Mouse (Mus musculus) brain, adult 2 months (tissue): ENCODE data around the gene Myt1l.

Experiments used
- DNase-seq: peaks from one replicate; pipeline ENCODE4 v3.0.0; 2011; ENCODE audit warnings: low read depth, low spot score

The Myt1l gene

DNA sequence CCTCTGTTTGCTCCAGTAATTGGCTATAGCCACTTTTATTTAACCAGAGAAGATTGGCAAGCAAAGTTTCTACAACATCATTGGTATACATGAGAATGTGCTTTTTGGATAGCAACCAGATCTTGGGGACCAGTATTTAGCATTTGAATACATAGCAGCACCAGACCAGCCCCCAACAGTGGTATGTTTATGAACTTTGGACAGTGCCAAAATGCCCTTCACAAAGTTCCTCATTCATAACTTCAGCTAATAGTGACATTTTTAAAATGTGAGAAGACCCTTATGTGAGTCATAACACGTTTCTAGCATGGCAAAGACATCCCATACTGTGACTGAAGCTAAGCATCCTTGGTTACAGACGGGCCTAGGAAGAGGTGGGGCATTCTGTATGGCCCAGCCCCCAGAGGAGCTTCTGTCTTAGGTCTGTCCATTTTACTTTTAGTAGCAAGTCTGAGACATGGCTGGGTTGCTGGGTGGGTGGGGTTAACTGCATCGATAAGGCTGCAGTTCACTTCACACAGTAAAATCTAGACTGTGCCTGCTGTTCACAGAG, 369.4 kb downstream of the Myt1l start:
- DNase-seq, result no peak

DNA sequence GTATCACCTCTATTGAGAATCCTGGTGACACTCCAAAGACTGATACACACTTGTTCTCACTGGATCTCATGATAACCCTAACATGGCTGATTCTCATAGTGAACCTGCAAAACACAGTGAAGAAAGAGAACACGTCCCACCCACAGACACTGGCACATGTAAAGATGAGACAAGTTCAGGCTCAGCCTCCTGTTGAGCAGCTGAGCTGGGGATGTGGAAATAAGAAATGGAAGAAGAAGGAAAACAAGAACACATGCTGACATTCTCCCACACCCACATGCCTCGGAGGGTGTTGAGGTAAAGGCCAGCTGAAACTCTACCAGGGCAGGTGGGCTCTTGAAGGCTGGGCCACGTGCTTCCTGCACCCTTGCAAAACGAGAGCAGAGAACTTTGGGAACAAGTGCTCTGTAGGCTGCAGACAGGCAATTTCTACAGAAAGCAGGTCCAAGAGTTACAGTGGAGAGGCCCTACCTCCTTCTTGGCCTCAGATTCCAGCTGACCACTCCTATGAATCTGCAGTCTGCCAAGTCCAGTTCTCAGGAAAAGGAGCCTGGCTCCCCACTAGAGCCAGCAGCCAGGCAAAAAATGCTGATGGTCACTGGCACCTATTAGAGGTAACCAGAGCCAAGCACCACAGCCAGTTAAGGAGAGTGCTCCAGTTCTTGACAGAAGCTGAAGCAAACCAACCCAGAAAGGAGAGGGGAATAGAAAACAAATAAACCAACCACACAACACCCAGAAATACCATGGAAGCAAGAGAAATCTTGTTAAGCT, 376.1 kb downstream of the Myt1l start:
- peak; percentile 66 for DNase-seq

DNA sequence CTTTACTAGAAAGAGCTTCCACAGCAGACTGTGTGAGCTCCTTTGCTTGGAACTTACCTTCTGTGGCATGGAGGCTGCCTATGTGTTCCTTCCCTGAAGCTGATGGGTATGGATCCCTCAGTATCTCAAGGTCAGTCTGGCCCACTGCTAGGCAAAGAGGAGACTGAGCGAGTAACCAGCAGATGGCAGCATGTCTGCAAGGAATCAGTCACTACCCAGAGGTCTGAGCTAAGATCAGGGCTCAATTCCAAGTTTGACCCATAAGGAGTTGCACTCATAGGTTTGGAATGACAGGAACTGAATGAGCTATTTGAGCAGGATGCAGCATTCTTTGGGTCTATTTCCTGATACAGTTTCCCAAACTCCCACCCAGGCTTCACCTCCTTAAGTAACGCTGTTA, 378.9 kb downstream of the Myt1l start:
- peak; percentile 81 for DNase-seq

DNA sequence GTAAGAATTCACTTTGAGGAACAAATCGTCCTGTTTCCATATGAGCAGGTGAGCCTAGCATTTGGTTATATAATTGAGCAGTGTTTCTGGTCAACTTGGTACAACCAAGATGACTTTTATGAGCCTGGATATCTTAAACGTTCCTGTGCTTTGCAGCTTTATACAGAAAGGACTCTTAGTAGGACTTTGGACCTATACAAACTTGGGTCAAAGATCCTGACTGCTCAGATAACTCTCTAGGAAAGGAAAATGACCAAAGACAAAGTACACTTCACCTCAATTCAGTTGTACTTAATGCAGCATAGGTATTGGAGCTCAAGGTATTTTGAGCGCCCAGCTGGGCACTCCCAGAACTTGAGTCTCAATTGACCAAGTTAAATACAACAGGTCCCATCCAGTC, 388.0 kb downstream of the Myt1l start:
- DNase-seq, result no peak

DNA sequence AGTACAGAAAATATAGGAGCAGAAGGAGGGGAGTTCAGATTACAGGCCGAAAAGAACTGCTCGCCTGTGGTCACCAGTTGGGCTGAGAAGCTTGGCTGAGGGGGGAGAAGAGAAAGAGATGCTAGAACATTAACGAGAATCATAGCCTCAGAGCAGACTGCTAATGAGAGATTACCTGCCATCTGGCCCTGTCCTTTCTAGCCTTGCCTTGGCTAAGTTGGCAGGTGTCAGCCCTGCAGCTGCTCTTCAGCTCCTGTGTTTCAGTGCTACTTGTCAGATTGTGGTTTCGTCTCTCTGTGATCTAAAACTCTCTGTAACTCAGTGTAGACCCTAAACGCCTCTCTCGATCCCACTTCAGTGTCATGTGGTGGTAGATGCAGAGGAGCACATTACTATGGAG, 388.6 kb downstream of the Myt1l start:
- DNase-seq, result peak; percentile 64

DNA sequence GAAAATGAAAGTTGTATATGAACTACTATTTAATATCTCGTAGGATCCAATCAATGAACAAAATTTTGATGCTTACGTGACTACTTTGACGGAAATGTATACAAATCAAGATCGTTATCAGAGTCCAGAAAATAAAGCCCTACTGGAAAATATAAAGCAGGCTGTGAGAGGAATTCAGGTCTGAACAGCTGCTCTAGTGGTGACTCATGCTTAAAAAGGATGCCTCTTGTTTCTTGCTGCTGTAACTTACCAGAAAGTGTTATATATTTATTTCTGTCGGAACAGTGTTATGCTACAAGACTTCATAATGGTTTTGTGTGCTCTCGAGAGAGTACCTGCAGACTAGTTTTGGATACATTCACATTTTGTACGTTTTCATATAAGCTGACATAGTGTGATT, 392.1 kb downstream of the Myt1l start:
- peak; percentile 81 for DNase-seq

DNA sequence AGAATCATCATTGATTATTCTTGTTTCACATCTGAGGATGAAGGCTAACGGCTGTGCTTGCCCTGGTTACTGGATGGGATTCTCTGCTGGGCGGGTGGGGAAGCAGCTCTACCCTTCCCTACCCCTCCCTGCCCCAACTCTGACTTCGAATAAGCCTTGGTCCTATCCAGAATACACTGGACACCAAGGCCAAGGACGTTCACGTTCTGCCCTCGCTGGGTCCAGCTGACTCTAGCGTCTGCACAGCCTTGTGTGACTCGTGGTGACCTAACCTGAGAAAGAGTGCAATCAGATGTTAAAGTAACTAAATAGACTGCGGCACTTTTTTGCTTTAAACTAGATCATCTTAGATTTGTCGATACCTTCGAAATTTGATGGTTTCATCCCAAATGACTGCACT, 393.3 kb downstream of the Myt1l start:
- no peak for DNase-seq

DNA sequence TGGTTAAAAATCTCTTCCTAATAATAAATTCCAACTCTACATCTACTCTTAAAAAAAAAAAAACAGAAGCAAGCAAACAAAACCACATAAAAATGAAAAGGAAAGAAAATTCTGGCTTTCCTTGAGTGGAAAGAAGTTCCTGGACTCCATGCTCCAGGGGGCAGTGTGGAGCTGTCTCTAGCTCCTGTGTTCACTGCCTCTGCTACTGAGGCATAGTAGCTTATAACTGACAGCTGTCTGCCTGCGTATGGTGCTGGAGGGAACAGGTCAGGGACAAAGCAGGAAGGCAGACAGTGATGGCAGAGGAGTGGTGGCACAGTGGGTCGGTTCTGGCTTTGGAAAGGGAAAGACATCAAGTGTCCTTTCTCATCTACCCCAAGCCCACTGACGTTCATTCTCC, 398.7 kb downstream of the Myt1l start:
- DNase-seq, result peak; percentile 74

DNA sequence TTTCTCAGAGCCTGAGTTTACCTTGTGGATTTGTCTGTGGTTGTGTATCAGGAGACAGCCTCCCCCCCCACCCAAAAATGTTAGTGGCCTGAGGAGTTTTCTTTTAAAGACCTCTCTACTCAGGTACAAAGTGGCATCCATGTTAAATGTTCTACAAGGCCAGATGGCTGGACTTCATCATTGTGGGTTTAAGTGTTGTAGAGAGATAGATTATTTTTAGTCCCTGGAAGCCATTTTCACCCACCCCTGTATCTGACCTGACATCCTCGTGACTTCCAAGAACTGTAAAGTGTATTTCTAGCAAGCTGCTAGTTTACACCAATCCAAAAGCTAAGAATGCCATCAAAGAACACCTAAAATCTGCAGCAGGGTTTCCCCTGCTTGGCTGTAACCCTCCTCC, 402.4 kb downstream of the Myt1l start:
- DNase-seq, result no peak

DNA sequence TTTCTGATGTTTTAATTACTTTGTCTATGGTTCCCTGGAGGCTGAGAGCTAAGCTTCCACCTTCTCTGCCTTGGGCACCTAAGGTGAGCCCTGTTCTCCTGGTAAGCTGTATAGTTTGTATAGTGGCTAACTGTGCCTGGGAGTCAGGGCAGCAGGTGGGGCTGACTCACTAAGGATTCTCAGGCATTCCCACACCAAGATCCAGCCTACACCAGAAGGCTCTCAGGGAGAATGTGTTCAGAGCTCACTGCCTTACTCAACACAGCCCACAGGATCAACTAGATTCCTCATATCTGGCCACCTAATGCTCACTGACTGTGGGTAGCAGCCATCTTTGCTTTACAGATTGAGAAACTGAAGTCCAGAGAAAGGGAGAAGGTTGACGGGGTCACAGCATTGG, 404.8 kb downstream of the Myt1l start:
- peak; percentile 81 for DNase-seq

DNA sequence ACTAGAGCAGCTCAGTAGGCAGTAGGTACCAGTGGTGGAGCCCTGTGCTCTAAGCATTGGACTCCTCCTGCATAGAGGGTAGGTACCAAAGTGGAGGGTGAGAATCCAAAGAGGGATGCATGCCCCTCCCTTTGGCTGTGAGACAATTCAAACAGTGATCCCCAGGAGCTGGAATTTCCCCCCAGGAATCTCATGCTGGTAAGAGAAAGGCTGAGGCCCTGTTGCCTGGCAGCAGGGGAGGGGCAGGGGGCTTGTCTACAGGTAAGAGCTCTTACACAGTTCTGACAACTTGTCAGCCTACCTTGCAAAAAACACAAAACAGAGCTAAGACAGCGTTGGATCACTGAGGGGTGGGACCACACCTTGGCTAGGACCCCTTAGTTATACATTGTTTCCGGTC, 405.3 kb downstream of the Myt1l start:
- no peak for DNase-seq

DNA sequence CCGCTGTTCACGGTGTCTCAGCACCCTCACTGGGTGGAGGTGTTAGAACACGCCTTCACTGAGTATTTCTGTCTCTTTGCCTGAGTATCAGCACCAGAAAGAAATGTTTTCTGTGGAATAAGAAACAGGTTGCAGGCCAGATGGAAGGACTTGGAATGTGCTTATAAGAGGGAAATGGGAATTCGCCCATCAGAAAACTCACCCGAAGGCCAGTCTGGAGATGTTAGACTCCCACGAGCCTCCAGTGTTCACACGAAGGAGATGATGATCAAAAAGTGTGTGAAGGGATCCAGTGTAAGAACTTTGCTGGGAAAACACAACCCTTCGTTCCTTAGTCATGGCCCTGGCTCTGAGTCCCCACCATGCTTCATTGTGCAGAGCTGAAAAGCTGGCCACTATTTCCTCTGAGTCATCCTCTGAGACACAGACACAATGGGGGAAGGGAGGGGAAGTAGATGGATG, 406.0 kb downstream of the Myt1l start:
- peak; percentile 92 for DNase-seq

DNA sequence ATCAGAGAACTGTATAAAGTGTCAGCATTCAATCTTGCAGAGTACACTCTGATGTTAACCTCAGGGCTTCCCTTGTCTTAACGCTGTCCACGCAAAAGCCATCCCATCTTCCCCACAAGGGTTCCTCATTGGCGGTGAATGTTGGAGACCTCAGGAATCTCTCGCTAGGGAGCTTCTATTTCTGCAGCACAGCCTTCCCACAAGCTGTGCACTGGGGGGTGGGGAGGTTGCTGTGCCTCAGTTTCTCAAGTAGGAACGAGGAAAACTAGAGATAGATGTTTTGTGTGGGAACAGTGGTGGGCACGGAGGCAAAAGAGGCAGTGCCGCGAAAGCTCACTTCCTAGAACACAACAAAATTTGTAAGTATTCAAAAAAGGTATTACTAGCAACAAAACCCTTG, 409.1 kb downstream of the Myt1l start, which contains the start of gene Pxdn:
Pxdn (plus strand) TSS at position 301 of the 400 bp plus-strand sequence.
- no peak for DNase-seq

DNA sequence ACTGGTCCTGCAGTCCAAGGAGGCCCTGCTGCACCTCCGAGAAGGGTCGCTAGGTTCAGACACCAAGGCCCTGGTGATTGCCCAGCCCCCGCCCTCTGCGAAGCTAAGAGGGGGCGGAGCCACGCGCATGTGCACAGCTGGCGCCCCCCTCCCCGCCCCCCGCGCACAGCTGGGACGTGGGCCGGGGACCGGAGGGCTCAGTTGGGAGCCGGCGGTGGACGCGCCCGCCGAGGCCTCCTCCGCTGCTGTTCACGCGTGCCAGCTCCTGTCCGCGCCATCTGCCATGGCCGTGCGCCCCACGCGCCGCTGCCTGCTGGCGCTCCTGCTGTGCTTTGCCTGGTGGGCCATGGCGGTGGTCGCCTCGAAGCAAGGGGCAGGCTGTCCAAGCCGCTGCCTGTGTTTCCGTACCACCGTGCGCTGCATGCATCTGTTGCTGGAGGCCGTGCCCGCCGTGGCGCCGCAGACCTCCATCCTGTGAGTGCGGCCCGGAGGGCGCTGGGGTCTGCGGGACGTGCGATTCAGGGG, 409.7 kb downstream of the Myt1l start:
- DNase-seq, result peak; percentile 65

DNA sequence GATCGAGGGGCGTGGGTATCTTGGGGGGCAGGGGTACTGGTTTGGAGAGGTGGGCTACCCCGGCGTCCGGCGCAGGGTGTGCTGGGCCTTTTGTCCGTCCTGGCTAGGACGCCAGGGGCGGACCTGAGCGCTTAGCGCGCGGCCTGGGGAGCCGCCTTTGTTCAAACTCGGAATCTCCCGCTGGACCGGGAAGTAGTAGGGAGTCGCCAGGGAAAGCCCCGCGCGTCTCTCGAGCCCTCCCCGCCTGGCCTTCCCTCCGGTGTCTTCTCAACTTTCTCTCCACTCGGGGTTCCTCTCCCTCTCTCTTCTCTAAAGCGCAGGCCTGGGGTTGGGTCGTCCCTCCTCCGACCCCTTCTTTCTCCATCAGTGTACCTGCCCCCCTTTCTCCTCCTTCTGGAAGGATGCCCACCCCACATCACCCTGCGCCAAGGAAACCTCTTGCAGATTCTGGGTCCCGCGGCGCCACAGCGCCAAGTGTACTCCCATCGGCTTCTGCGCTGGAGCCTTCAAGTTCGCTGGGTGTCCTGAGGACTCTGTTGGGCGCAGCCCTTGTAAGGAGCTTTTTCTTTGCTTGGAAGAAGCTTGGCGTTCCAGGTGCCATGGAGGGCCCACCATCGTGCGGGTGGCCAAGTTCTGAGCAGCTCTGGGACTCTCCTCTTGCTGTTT, 410.3 kb downstream of the Myt1l start:
- peak; percentile 69 for DNase-seq

DNA sequence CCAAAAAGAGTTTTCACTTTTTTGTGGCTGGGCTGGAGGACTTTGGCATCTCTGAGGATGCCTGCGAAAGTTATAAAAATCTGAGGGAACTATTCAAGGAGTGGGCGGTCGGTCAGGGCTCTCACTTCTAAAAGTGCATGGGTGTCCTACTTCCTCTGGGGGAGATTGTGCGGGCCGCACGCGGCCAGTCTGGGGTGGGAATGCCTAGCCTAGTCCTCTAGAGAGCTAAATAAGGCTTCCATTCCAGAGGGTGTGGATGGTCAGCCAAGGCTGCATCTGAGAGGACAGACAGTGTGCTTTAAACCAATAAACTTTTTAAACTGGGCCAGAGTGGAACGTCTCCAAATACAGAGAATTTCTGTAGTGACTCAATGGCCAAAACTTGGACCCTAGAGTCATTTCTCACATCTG, 411.1 kb downstream of the Myt1l start:
- DNase-seq, result no peak

DNA sequence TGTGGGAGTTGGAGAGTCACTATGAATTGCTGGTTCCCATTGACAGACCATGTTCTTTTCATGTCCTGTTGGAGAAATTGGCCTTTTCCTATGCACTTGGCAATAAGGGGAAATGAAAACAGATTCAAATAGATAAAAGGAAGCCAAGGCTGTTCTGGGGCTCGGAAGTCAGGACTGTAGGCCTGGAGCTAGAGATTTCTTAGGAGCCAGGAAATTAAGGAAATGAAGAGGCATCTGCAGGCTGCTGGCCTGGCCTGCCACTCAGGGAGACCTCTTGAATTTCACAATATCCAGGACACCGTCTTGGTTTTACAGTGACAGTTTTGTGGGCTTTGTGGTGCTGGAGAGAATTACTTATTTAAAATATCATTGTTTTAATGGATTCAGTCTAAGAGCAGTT, 414.3 kb downstream of the Myt1l start:
- DNase-seq, result no peak

DNA sequence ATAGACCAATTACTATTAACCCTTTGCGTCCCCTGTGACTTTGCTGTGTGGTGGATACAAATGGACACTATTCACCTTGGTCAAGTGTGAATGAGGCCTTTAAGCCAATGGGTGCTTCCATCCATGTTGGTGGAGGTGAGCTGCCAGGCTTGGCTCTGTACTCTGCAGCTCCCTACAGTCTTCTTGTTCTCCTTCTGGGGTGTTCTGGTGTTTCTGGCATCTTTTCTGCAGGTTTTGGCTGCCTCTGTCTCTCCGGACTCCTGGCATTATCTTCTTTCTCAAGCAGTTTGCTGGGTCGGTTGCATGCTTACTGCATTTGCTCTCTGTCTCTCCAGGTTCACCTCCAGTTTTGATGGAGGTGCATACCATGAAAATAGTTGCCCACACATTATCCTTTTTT, 416.5 kb downstream of the Myt1l start:
- no peak for DNase-seq

DNA sequence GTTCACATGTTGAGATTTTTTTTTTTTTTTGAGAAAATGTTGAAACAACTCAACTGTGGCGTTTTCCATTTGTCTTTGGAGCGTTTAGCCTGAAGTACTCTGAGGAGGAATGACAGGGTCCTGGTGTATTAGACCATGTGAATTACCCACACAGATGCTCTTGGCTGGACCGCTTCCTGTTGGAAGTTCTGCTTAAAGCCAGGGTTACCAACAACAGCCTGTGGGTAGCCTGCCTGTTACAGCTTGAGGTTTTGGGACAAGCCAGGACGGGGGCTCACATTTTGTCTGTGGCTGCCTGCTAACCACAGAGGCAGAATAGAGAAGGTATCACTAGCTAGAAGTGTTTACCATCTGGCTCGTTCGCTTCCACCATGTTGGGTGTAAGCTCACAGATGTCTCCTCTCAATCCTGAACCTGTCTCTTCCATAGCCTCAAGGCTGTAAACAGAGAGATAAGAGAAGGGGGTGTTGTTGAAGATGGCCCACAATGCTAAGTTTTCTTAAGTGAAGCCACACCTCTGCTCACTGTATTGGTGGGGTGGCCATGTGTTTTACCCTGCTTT, 417.1 kb downstream of the Myt1l start:
- DNase-seq, result no peak

DNA sequence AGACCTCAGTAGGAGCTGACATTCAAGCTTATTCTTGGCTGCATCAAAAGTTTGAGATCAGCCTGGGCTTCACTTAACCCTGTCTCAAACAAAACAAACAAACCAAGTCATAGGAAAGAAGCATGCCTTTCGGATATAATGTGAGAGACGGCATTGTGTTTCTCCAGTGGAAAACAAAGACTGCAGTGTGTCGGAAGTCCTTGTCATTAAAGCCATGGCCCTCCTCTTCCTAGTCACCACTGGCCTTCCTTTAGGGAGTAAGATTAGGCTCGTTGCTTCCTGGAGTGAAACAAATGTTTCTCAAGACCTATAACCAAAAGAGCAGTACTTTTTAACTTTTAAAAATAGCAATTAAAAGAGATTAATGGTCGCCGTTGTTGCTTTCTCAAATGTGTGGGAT, 422.9 kb downstream of the Myt1l start:
- no peak for DNase-seq

DNA sequence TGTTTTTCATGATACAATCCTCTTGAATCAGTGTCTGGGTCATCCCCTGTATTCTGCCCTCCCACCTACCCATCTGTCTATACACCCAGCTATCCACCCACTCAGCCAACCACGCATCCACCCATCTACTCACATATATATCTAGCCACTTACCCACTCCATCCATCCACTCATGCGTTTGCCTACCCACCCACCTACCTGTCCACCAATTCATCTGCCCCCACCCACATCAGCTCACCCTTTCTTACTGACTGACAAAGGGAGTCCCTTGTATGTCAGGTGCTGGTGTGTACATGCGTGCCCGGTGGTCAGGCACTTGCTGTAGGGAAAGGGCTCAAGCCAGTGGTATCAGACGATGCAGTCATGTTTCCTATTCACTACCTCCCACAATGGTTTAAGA, 423.3 kb downstream of the Myt1l start:
- no peak for DNase-seq

DNA sequence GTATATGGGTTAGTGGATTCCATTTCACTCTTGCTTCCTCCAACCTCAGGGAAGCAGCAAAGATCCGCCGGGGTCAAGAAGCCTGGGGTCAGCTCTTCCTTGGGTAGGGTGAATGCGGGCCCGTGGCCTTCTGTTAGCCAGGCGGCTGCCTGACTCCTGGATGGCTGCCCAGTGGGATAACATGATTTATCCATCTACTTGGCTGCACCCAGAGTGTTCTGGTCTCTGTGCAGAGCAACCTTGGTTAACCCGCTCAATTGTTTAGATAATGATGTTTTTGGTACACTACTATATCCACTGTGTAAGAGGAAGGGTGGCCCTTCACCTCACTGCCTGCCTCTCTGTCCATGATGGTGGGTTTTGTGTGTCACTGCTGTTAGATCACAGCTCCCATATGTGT, 423.9 kb downstream of the Myt1l start:
- no peak for DNase-seq
